Mouse (Mus musculus): Measurements from ENCODE around the gene Med27.
A peak's percentile ranks its signal among the peaks of the same experiment; 100 is the strongest.

Gene Med27

GRCm38 (mm10) chr2:29346629-29347271, at the start of gene Med27:
TSS of gene Med27 (plus strand) at chr2:29346819.
- peak; percentile 89 to 91 for DNase-seq

- peak in 1 of 2 experiments; percentile 5 for DNase-seq
These were observed 36.7 kb upstream of the Med27 start for GRCm38 (mm10) chr2:29309966-29310365.

GRCm38 (mm10) chr2:29312058-29312457, 34.6 kb upstream of the Med27 start:
- no peak for DNase-seq

GRCm38 (mm10) chr2:29317906-29318470, 28.6 kb upstream of the Med27 start:
- no peak for DNase-seq

- no peak for DNase-seq
These were observed 28.0 kb upstream of the Med27 start for GRCm38 (mm10) chr2:29318596-29318995.

GRCm38 (mm10) chr2:29320229-29320751, 26.3 kb upstream of the Med27 start:
- DNase-seq, result no peak

- no peak for DNase-seq
These were observed 25.8 kb upstream of the Med27 start for GRCm38 (mm10) chr2:29320780-29321179.

- DNase-seq, result no peak
These were observed 22.2 kb upstream of the Med27 start for GRCm38 (mm10) chr2:29324456-29324855.

- no peak for DNase-seq
These were observed 16.1 kb upstream of the Med27 start for GRCm38 (mm10) chr2:29330471-29330870.

GRCm38 (mm10) chr2:29338396-29338795, 8.2 kb upstream of the Med27 start:
- DNase-seq, result no peak

GRCm38 (mm10) chr2:29358696-29359375, 12.2 kb downstream of the Med27 start:
- DNase-seq, result no peak

- DNase-seq, result no peak
These were observed 14.3 kb downstream of the Med27 start for GRCm38 (mm10) chr2:29360956-29361355.

- DNase-seq, result peak; percentile 38
These were observed 18.5 kb downstream of the Med27 start for GRCm38 (mm10) chr2:29365000-29365695.

GRCm38 (mm10) chr2:29368730-29369129, 22.1 kb downstream of the Med27 start:
- DNase-seq, result no peak

- DNase-seq, result no peak
These were observed 25.6 kb downstream of the Med27 start for GRCm38 (mm10) chr2:29372176-29372575.

- no peak for DNase-seq
These were observed 35.1 kb downstream of the Med27 start for GRCm38 (mm10) chr2:29381683-29382082.

- DNase-seq, result no peak
These were observed 36.0 kb downstream of the Med27 start for GRCm38 (mm10) chr2:29382583-29382982.

GRCm38 (mm10) chr2:29383133-29383532, 36.5 kb downstream of the Med27 start:
- DNase-seq, result no peak

GRCm38 (mm10) chr2:29385405-29385804, 38.8 kb downstream of the Med27 start:
- DNase-seq, result no peak

- no peak for DNase-seq
These were observed 40.6 kb downstream of the Med27 start for GRCm38 (mm10) chr2:29387268-29387667.

GRCm38 (mm10) chr2:29388937-29389336, 42.3 kb downstream of the Med27 start:
- DNase-seq, result peak; percentile 17 to 41

GRCm38 (mm10) chr2:29391086-29391485, 44.5 kb downstream of the Med27 start:
- DNase-seq, result no peak

GRCm38 (mm10) chr2:29391996-29392395, 45.4 kb downstream of the Med27 start:
- DNase-seq, result no peak

All from thymus, postnatal 36 days (tissue).